Mouse (Mus musculus): ENCODE measurements at regions not wholly inside any gene's neighbourhood (a gene's known extent, or its start where the extent isn't known, plus 50 kb on each side); places are given as distances from the start of the nearest gene placed in this dataset.

- DNase-seq (ENCODE audit: low spot score), result no peak
These were observed 270.6 kb upstream of the Zfp637 start for GRCm38 (mm10) chr6:117570346-117570745.

GRCm38 (mm10) chr6:117570791-117571190 is 270.2 kb upstream of the Zfp637 start:
- no peak for DNase-seq (ENCODE audit: low spot score)

GRCm38 (mm10) chr6:117572006-117572405 is 269.0 kb upstream of the Zfp637 start:
- no peak for DNase-seq (ENCODE audit: low spot score)

GRCm38 (mm10) chr6:117573371-117573770 is 267.6 kb upstream of the Zfp637 start:
- no peak for DNase-seq (ENCODE audit: low spot score)

GRCm38 (mm10) chr6:117574146-117574545 is 266.8 kb upstream of the Zfp637 start:
- no peak for DNase-seq (ENCODE audit: low spot score)

GRCm38 (mm10) chr6:117575057-117575456 is 265.9 kb upstream of the Zfp637 start:
- DNase-seq (ENCODE audit: low spot score), result peak; percentile 35

GRCm38 (mm10) chr6:117576021-117576420 is 265.0 kb upstream of the Zfp637 start:
- no peak for DNase-seq (ENCODE audit: low spot score)

- no peak for DNase-seq (ENCODE audit: low spot score)
These were observed 263.1 kb upstream of the Zfp637 start for GRCm38 (mm10) chr6:117577539-117578521.

- no peak for DNase-seq (ENCODE audit: low spot score)
These were observed 260.0 kb upstream of the Zfp637 start for GRCm38 (mm10) chr6:117580951-117581350.

GRCm38 (mm10) chr6:117583121-117583520 is 257.9 kb upstream of the Zfp637 start:
- no peak for DNase-seq (ENCODE audit: low spot score)

- DNase-seq (ENCODE audit: low spot score), result no peak
These were observed 256.4 kb upstream of the Zfp637 start for GRCm38 (mm10) chr6:117584563-117584962.

- no peak for DNase-seq (ENCODE audit: low spot score)
These were observed 244.7 kb upstream of the Zfp637 start for GRCm38 (mm10) chr6:117596166-117596840.

- DNase-seq (ENCODE audit: low spot score), result no peak
These were observed 236.1 kb upstream of the Zfp637 start for GRCm38 (mm10) chr6:117604834-117605233.

GRCm38 (mm10) chr6:117605685-117606084 is 235.3 kb upstream of the Zfp637 start:
- no peak for DNase-seq (ENCODE audit: low spot score)

- DNase-seq (ENCODE audit: low spot score), result no peak
These were observed 234.8 kb upstream of the Zfp637 start for GRCm38 (mm10) chr6:117606211-117606610.

- DNase-seq (ENCODE audit: low spot score), result no peak
These were observed 234.0 kb upstream of the Zfp637 start for GRCm38 (mm10) chr6:117607023-117607422.

- no peak for DNase-seq (ENCODE audit: low spot score)
These were observed 231.2 kb upstream of the Zfp637 start for GRCm38 (mm10) chr6:117609476-117610404.

GRCm38 (mm10) chr6:117611281-117611680 is 229.7 kb upstream of the Zfp637 start:
- DNase-seq (ENCODE audit: low spot score), result no peak

- no peak for DNase-seq (ENCODE audit: low spot score)
These were observed 229.0 kb upstream of the Zfp637 start for GRCm38 (mm10) chr6:117611965-117612364.

GRCm38 (mm10) chr6:117612421-117612820 is 228.6 kb upstream of the Zfp637 start:
- DNase-seq (ENCODE audit: low spot score), result no peak

- DNase-seq (ENCODE audit: low spot score), result no peak
These were observed 227.2 kb upstream of the Zfp637 start for GRCm38 (mm10) chr6:117613656-117614350.

Data from retina, embryonic 14.5 days (tissue).